Mouse (Mus musculus) ES-Bruce4 (cell line): Measurements from ENCODE around the gene Rbm45.

Experiments used
- CTCF ChIP-seq: IDR thresholded peaks from one replicate; pipeline ENCODE4 v1.8.1; 2011; ENCODE audit warnings: low read depth, low read length
- EP300 ChIP-seq: IDR thresholded peaks from 2 replicates; pipeline ENCODE4 v1.6.1; 2011; ENCODE audit warnings: low read depth, low read length; ENCODE audit not compliant: insufficient read depth

DNA sequence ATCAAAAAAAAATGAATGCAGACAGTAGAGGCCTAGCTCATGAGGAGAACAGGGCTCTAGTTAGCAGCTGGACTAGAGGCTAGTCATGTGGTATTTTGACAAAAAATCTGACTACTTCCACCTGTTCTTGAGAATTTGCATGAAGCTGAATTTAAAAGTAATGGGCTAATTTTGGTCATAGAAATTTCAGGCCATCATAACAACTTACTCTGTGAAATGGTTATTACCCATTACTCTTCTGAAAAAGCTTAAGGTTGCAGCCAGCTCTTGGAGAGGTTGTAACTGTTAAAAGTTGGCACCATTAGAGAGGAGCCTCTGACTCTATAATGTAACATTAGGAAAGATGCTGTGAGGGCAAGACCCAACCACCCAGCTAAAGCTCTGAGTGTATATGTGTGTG is 16.7 kb downstream of the Rbm45 start:
- no peak for TF ChIP-seq EP300
- no peak for TF ChIP-seq CTCF
